Mouse (Mus musculus): ENCODE measurements at regions not wholly inside any gene's neighbourhood (a gene's known extent, or its start where the extent isn't known, plus 50 kb on each side); places are given as distances from the start of the nearest gene placed in this dataset.

DNA sequence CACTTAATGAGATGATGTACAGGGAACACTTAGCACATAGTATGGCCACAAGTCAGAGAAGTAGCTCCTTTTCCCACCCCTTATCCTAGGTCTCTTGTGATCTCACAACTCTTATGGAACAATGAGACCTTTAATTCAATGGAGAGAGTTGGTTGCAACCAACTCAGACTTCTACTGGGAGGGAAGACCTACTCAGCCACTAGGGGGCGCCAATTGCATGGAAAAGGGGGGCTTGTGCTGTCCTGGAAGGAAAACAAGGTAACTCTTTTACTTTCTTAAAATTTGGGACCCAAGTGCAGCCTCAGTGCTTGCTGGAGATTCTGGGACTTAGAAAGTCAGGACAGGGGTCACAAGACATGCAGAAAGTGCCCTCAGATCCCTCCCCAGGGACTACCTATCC, 60.7 kb upstream of the Kcnj15 start:
- no peak overlapping the region for H3K9ac ChIP-seq
- H3K4me2 ChIP-seq = no peak overlapping the region
- no peaks in the 10 kb centered on the region for H3K4me1 ChIP-seq (replicated peaks)
- no peaks in the 10 kb centered on the region for H3K36me3 ChIP-seq
- no peaks in the 10 kb centered on the region for H3K9me3 ChIP-seq
- no peak overlapping the region for H3K27ac ChIP-seq (replicated peaks)
- no peak for ATAC-seq (ENCODE audit: low read depth)
- WGBS = 0% methylated on average over 1 of the region's 1 CpGs
- H3K27me3 ChIP-seq = no peaks in the 10 kb centered on the region
- H3K4me3 ChIP-seq = no peak overlapping the region

DNA sequence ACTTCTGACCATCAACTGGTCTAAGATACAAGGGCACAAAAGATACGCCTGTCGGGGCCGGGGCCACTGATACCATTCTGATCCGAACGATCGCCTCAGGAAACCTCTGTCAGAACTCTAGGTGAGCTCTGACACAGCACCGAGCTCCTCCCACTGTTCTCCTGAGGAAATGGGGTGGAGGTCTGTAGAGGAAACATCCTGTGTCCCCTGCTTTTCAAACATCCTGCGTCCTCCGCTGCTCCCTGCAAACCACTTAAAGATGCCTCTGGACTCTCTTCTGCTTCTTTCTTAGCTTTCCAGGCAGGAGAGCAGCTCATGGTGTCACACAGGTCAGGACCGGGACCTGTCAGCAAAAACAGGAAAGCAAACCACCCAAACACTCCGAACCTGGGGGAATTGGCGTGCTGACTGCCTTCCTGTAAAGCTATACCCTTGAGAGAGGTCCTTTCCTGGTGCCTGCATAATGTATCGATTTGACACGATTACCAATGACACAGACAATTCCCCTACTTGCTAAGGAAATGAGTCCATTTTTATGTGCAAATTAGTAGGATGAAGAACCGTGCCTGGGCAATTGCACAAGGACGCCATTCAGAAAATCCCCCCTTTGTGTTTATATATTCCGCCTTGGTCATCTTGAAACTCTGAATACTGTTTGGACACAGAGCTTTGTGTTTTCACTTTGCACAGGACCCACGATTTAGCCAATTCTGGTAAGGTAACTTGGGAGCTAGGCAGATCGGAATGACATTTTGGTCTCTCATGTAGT, 58.4 kb upstream of the Kcnj15 start:
- H3K4me2 ChIP-seq = no peak overlapping the region
- no peaks in the 10 kb centered on the region for H3K4me1 ChIP-seq (replicated peaks)
- H3K27ac ChIP-seq (replicated peaks) = no peak overlapping the region
- 69% methylated on average over 19 of the region's 19 CpGs for WGBS
- H3K9me3 ChIP-seq = no peaks in the 10 kb centered on the region
- H3K9ac ChIP-seq = no peak overlapping the region
- ATAC-seq (ENCODE audit: low read depth) = no peak
- H3K4me3 ChIP-seq = no peak overlapping the region
- no peaks in the 10 kb centered on the region for H3K27me3 ChIP-seq
- H3K36me3 ChIP-seq = no peaks in the 10 kb centered on the region

DNA sequence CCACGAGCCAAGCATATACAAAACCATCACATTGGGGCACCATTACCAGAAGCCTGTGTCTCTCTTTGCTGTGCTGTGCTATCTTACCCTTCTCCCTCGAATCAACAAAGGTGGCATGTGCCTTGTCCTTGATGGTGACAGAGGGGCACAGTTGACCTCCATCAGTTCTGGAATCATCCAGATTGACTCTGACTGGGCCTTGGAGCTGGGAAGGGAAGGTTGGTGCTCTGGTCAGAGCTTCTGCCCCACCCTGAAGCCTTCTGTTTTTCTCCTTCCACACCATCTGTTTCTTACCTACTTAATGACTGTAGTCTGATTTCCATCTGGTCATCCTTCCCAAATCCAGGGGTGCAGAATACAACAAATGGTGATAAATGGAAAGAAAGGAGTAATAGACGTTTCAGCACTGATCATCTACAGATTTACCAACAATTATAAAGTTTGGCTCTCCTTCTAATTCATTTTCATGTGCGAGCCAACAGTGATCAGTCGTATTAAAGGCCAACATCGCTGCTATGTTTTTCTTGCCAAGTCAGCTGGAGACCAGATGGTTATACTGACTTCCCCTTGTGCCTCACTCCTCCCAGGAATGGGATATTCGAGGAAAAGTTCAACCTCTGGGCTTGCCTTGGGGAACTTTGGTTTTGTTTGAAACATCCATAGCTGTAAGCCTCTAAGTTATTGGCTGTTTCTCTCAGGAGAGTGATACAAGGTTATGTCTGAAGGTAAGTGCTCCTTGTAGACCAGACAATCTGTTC, 55.1 kb upstream of the Kcnj15 start:
- H3K9me3 ChIP-seq = no peaks in the 10 kb centered on the region
- H3K4me3 ChIP-seq = no peak overlapping the region
- 73% methylated on average over 7 of the region's 7 CpGs for WGBS
- no peak overlapping the region for H3K9ac ChIP-seq
- H3K27ac ChIP-seq (replicated peaks) = no peak overlapping the region
- ATAC-seq (ENCODE audit: low read depth) = no peak
- no peaks in the 10 kb centered on the region for H3K36me3 ChIP-seq
- no peaks in the 10 kb centered on the region for H3K27me3 ChIP-seq
- H3K4me2 ChIP-seq = no peak overlapping the region
- no peaks in the 10 kb centered on the region for H3K4me1 ChIP-seq (replicated peaks)

DNA sequence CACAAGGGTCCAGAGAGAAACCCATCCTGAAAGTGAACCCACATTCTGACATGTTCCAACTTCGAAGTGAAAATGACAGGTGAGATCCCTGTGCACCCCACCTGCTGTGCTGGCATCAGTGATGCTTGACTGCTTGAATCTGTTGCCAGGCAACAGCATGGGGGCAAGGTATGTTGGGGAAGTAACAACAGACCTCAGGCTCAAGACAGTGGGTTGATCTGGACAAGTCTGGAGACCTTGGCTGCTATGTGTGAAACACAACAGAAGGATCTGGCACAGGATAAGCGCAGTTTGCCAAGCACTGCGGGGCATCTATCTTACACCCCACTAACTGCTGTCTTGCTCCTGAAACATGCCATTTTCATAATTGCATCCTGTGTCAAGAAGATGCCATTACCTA, 54.3 kb upstream of the Kcnj15 start:
- ATAC-seq (ENCODE audit: low read depth) = no peak
- 92% methylated on average over 3 of the region's 3 CpGs for WGBS
- H3K27ac ChIP-seq (replicated peaks) = no peak overlapping the region

DNA sequence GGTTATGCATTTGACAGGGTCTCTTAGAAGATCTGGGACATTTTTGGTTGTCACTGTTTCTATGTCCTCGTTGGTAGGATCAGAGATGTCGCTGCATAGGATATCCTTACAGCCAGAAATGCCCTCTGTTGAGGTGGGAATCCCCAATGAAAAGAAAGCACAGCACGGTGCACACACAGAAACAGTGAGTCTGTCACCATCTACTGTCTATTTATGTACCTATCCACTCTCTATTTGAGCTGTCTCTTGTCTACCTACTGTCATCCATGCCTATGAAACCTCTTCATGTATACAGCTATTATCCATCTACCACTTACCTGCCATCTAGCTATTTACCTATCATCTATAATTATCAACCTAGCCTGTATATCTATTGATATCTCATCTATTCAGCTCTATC, 53.6 kb upstream of the Kcnj15 start:
- H3K4me3 ChIP-seq = no peak overlapping the region
- H3K4me1 ChIP-seq (replicated peaks) = no peaks in the 10 kb centered on the region
- H3K9ac ChIP-seq = no peak overlapping the region
- ATAC-seq (ENCODE audit: low read depth) = no peak
- no peaks in the 10 kb centered on the region for H3K9me3 ChIP-seq
- no peak overlapping the region for H3K27ac ChIP-seq (replicated peaks)
- no peak overlapping the region for H3K4me2 ChIP-seq
- no peaks in the 10 kb centered on the region for H3K27me3 ChIP-seq
- H3K36me3 ChIP-seq = no peaks in the 10 kb centered on the region
- WGBS = 85% methylated on average over 3 of the region's 3 CpGs

More for the DNA sequence above, 54.3 kb upstream of the Kcnj15 start:
- no peak overlapping the region for H3K9ac ChIP-seq
- no peak overlapping the region for H3K4me2 ChIP-seq
- no peaks in the 10 kb centered on the region for H3K27me3 ChIP-seq
- H3K36me3 ChIP-seq = no peaks in the 10 kb centered on the region
- H3K9me3 ChIP-seq = no peaks in the 10 kb centered on the region
- no peak overlapping the region for H3K4me3 ChIP-seq
- no peaks in the 10 kb centered on the region for H3K4me1 ChIP-seq (replicated peaks)

DNA sequence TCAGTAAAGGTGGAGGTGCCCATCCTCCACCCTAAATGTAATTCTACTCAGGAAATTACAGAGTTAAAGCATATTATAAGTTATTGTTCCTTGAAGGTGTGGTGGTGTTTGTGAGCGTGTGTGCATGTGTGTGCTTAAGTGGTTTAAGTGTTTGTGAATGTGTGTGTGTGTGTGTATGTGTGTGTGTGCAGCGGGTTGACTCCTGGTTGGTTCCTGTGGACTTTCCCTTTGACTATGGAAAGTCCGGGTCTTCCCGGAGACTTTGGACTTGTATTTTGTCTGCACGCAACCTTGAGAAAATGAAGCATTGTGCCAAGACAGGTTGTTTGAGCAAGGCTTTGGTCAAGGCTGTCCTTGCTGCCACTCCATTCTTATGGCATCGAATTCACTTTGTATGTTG, 52.9 kb upstream of the Kcnj15 start:
- Histone ChIP-seq H3K4me2 (no peak overlapping the region), H3K4me1 (replicated peaks) (no peaks in the 10 kb centered on the region), H3K9me3 (no peaks in the 10 kb centered on the region), H3K4me3 (no peak overlapping the region), H3K36me3 (no peaks in the 10 kb centered on the region), H3K27me3 (no peaks in the 10 kb centered on the region), H3K9ac (no peak overlapping the region), H3K27ac (replicated peaks) (no peak overlapping the region)
- ATAC-seq (ENCODE audit: low read depth) = no peak
- WGBS = 94% methylated on average over 6 of the region's 6 CpGs

DNA sequence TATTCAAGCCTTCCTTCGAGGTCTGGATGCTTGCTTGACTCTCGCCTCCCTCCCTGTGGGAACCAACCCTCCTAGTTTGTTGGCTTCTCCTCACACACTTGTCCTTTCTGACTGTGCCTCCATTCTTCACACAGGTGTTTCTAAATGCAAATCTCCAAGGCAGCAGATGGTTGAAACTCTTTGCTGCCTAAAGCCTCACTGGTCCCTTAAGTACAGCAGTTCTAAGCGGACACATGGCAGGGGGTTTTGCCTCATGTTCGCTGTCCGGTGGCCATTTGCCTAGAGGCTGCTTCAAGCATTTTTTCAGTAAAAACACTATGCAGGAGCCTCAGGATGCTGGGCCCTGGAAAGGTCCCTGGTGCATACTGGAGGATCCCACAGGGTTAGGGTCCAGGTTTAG, 50.9 kb upstream of the Kcnj15 start:
- WGBS = 87% methylated on average over 5 of the region's 5 CpGs
- H3K27me3 ChIP-seq = no peaks in the 10 kb centered on the region
- H3K9me3 ChIP-seq = no peaks in the 10 kb centered on the region
- no peak overlapping the region for H3K4me3 ChIP-seq
- H3K9ac ChIP-seq = no peak overlapping the region
- H3K27ac ChIP-seq (replicated peaks) = no peak overlapping the region
- no peak overlapping the region for H3K4me2 ChIP-seq
- H3K36me3 ChIP-seq = no peaks in the 10 kb centered on the region
- H3K4me1 ChIP-seq (replicated peaks) = no peaks in the 10 kb centered on the region
- no peak for ATAC-seq (ENCODE audit: low read depth)

DNA sequence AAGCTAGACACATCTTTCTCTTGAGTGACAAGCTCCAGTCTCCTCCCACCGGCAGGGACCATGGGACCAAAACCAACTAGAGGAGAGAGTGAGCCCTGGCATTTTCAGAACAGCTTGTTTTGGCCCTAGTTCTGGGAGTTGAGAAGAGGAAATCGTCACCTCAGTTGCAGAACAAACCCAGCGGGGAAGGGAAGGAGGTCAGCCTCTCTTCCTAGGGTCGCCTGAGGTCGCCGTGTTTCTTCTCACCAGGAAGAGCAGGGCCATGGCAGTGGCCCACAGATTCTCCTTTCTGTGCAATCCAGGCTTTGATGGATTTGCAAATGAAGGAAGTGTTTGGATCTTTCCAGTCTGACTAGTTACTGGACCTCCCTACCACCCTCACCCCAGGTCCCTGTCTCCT, 49.8 kb upstream of the Kcnj15 start:
- Histone ChIP-seq H3K27me3 (no peaks in the 10 kb centered on the region), H3K9me3 (no peaks in the 10 kb centered on the region), H3K36me3 (no peaks in the 10 kb centered on the region), H3K27ac (replicated peaks) (no peak overlapping the region), H3K4me2 (no peak overlapping the region), H3K4me3 (no peak overlapping the region), H3K9ac (no peak overlapping the region), H3K4me1 (replicated peaks) (no peaks in the 10 kb centered on the region)
- ATAC-seq (ENCODE audit: low read depth) = no peak
- WGBS = 80% methylated on average over 6 of the region's 6 CpGs

Data from neural tube, embryonic 13.5 days (tissue).